Mouse (Mus musculus): ENCODE data around the gene Phlpp1. TPM values are rescaled to one million over a fixed set of nuclear protein-coding genes. Genes with fewer than 3 reads are reported as not detected.

The Phlpp1 gene
- polyA plus RNA-seq, 1 experiment from 2014 or later: 8.8 TPM

- H3K4me3 ChIP-seq: no peak overlapping the region
- no peaks in the 10 kb centered on the region for H3K36me3 ChIP-seq
- no peaks in the 10 kb centered on the region for H3K27me3 ChIP-seq (replicated peaks)
- H3K4me1 ChIP-seq: no peaks in the 10 kb centered on the region
- no peaks in the 10 kb centered on the region for H3K9me3 ChIP-seq
- H3K27ac ChIP-seq: no peak overlapping the region
- H3K9ac ChIP-seq: no peak overlapping the region
- 68% methylated on average over 2 of the region's 2 CpGs for WGBS
- ATAC-seq (ENCODE audit: low FRiP score, low read depth): no peak
- no peak overlapping the region for H3K4me2 ChIP-seq (replicated peaks)
These were observed 14.5 kb downstream of the Phlpp1 start for GRCm38 (mm10) chr1:106186062-106186461.

GRCm38 (mm10) chr1:106187480-106187879, 15.9 kb downstream of the Phlpp1 start:
- Histone ChIP-seq H3K9ac (no peak overlapping the region), H3K4me3 (no peak overlapping the region), H3K27me3 (replicated peaks) (no peaks in the 10 kb centered on the region), H3K9me3 (no peaks in the 10 kb centered on the region), H3K4me1 (no peaks in the 10 kb centered on the region), H3K4me2 (replicated peaks) (no peak overlapping the region), H3K36me3 (no peaks in the 10 kb centered on the region), H3K27ac (no peak overlapping the region)
- no peak for ATAC-seq (ENCODE audit: low FRiP score, low read depth)

- no peak overlapping the region for H3K4me2 ChIP-seq (replicated peaks)
- peaks cover 12% of the 10 kb centered on the region for H3K4me1 ChIP-seq
- no peaks in the 10 kb centered on the region for H3K36me3 ChIP-seq
- H3K27ac ChIP-seq: no peak overlapping the region
- H3K4me3 ChIP-seq: no peak overlapping the region
- H3K27me3 ChIP-seq (replicated peaks): no peaks in the 10 kb centered on the region
- H3K9me3 ChIP-seq: no peaks in the 10 kb centered on the region
- H3K9ac ChIP-seq: no peak overlapping the region
- ATAC-seq (ENCODE audit: low FRiP score, low read depth): no peak
- WGBS: 93% methylated on average over 3 of the region's 3 CpGs
These were observed 17.2 kb downstream of the Phlpp1 start for GRCm38 (mm10) chr1:106188756-106189155.

DNA sequence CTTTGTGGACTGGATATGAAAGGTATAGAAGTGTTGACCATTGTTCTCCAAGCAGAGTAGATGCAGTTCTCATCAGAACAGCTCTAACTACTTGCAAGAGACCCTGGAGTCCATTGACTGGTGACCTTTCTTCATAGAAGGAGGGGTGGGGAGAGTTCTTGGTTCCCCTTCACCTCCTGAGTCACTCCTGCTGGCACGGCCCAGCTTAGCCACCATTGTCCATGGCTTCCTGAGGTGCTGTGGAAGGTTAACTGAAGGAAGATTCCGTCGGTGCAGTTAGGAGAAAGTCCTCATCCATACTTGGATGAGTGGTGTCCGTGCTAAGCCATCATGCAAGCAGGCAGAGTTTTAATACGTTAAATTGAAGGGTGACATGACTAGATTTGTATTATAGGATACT, 17.8 kb downstream of the Phlpp1 start:
- Histone ChIP-seq H3K9me3 (no peaks in the 10 kb centered on the region), H3K27ac (no peak overlapping the region), H3K27me3 (replicated peaks) (no peaks in the 10 kb centered on the region), H3K36me3 (no peaks in the 10 kb centered on the region), H3K4me1 (peaks cover 15% of the 10 kb centered on the region), H3K9ac (no peak overlapping the region), H3K4me2 (replicated peaks) (no peak overlapping the region), H3K4me3 (no peak overlapping the region)
- WGBS: 94% methylated on average over 5 of the region's 5 CpGs
- no peak for ATAC-seq (ENCODE audit: low FRiP score, low read depth)

GRCm38 (mm10) chr1:106190695-106191094, 19.1 kb downstream of the Phlpp1 start:
- Histone ChIP-seq H3K27ac (no peak overlapping the region), H3K36me3 (no peaks in the 10 kb centered on the region), H3K4me1 (peaks cover 19% of the 10 kb centered on the region), H3K4me3 (no peak overlapping the region), H3K27me3 (replicated peaks) (no peaks in the 10 kb centered on the region), H3K4me2 (replicated peaks) (no peak overlapping the region), H3K9me3 (no peaks in the 10 kb centered on the region), H3K9ac (no peak overlapping the region)
- no peak for ATAC-seq (ENCODE audit: low FRiP score, low read depth)
- 57% methylated on average over 3 of the region's 3 CpGs for WGBS

DNA sequence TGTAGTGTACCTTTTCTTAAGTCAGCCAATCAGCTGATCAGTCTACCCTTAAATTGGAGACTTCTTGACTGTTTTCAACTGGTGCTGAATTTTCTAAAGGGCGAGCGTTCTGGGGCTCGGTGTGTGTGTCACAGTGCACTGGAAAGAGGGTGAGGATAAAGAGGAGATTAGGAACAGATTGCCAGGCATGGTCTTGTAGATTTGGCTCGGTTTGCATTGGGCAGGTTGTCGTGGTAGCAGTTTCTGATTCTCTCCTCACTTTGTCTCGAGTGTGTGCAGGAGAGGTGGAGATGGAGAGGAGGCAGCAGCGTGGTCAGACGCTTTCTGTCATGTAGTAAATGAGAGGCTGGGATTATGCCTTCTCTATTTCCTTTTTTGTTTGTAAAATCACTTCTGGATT, 20.3 kb downstream of the Phlpp1 start:
- H3K27me3 ChIP-seq (replicated peaks): no peaks in the 10 kb centered on the region
- no peak overlapping the region for H3K9ac ChIP-seq
- 69% methylated on average over 8 of the region's 8 CpGs for WGBS
- no peaks in the 10 kb centered on the region for H3K9me3 ChIP-seq
- H3K4me2 ChIP-seq (replicated peaks): no peak overlapping the region
- no peaks in the 10 kb centered on the region for H3K36me3 ChIP-seq
- no peak for ATAC-seq (ENCODE audit: low FRiP score, low read depth)
- no peak overlapping the region for H3K4me3 ChIP-seq
- peaks cover 19% of the 10 kb centered on the region for H3K4me1 ChIP-seq
- H3K27ac ChIP-seq: no peak overlapping the region

GRCm38 (mm10) chr1:106192864-106193470, 21.4 kb downstream of the Phlpp1 start:
- 25% methylated on average over 8 of the region's 8 CpGs for WGBS
- Histone ChIP-seq H3K36me3 (no peaks in the 10 kb centered on the region), H3K27me3 (replicated peaks) (no peaks in the 10 kb centered on the region), H3K4me1 (peaks cover 25% of the 10 kb centered on the region), H3K9ac (no peak overlapping the region), H3K27ac (no peak overlapping the region), H3K4me3 (no peak overlapping the region), H3K9me3 (no peaks in the 10 kb centered on the region), H3K4me2 (replicated peaks) (no peak overlapping the region)
- ATAC-seq (ENCODE audit: low FRiP score, low read depth): no peak

- peaks cover 30% of the 10 kb centered on the region for H3K4me1 ChIP-seq
- H3K27ac ChIP-seq: no peak overlapping the region
These were observed 21.9 kb downstream of the Phlpp1 start for GRCm38 (mm10) chr1:106193487-106193886.

DNA sequence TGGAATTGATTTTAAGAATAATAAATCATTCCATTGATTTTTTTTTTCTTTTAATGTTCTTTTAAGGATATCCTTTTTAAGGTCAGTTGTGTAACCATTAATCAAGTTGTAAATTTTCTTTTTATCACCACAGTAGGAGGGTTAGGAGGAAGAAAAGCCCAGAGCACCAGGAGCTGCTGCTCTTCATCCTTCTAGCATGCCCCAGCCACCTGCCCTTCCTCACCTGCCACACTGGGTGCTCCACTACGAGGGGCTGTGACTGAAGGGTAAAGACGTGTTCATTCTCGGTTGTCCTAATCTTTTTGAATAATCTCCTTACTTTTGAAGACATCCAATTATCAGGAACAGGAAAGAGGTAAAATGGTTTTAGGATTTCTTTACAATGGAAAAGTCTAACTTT, 22.7 kb downstream of the Phlpp1 start:
- no peaks in the 10 kb centered on the region for H3K36me3 ChIP-seq
- no peak overlapping the region for H3K4me3 ChIP-seq
- ATAC-seq (ENCODE audit: low FRiP score, low read depth): no peak
- 47% methylated on average over 3 of the region's 3 CpGs for WGBS
- H3K9me3 ChIP-seq: no peaks in the 10 kb centered on the region
- H3K27me3 ChIP-seq (replicated peaks): no peaks in the 10 kb centered on the region
- no peak overlapping the region for H3K27ac ChIP-seq
- no peak overlapping the region for H3K9ac ChIP-seq
- H3K4me2 ChIP-seq (replicated peaks): no peak overlapping the region
- peaks cover 34% of the 10 kb centered on the region for H3K4me1 ChIP-seq

More at GRCm38 (mm10) chr1:106193487-106193886, 21.9 kb downstream of the Phlpp1 start:
- no peak for ATAC-seq (ENCODE audit: low FRiP score, low read depth)
- no peak overlapping the region for H3K4me3 ChIP-seq
- WGBS: 56% methylated on average over 3 of the region's 3 CpGs
- no peaks in the 10 kb centered on the region for H3K27me3 ChIP-seq (replicated peaks)
- H3K4me2 ChIP-seq (replicated peaks): no peak overlapping the region
- no peaks in the 10 kb centered on the region for H3K36me3 ChIP-seq
- H3K9me3 ChIP-seq: no peaks in the 10 kb centered on the region
- no peak overlapping the region for H3K9ac ChIP-seq

DNA sequence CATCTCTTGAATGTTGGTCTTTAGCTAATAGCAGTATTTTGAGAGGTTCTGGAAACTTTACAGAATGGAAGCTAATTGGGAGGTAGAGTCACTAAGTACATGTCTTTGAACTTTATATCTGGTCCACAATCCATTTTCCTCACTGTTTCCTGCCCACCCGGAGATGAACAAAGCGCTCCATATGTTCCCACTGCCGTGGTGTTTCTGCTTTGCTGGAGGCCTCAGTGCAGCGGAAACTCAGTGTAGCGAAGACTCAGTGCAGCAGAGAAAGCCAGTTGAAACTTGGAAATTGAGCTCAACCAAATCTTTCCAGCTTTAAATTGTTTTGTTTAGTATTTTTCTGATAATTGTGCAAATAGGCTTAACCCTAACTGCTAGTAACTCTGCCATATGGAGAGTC, 26.4 kb downstream of the Phlpp1 start:
- H3K9me3 ChIP-seq: no peaks in the 10 kb centered on the region
- H3K4me1 ChIP-seq: peaks cover 53% of the 10 kb centered on the region
- WGBS: 47% methylated on average over 5 of the region's 5 CpGs
- no peaks in the 10 kb centered on the region for H3K36me3 ChIP-seq
- no peak for ATAC-seq (ENCODE audit: low FRiP score, low read depth)
- no peak overlapping the region for H3K4me2 ChIP-seq (replicated peaks)
- H3K9ac ChIP-seq: no peak overlapping the region
- no peak overlapping the region for H3K4me3 ChIP-seq
- H3K27me3 ChIP-seq (replicated peaks): no peaks in the 10 kb centered on the region
- H3K27ac ChIP-seq: no peak overlapping the region; the same call in 1 of the 2 replicates

DNA sequence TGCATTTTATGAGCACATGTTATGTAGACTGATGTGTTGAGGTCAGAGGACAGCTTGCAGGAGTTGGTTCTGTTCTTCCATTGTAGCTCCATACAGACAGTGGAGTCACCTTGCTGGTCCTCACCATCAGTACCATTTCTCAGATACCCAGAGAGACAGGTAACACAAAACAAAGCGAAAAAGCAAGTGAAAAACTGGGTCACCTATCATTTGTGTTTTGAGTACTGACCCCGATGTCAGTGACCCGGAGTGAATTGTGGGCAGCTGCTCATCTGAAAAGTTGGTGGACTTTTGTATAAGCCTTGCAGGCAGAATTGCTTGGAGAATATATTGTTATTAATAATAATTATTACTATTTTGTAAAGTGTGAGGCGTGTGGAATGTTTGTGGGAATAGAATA, 27.6 kb downstream of the Phlpp1 start:
- no peak overlapping the region for H3K27ac ChIP-seq
- H3K9me3 ChIP-seq: no peaks in the 10 kb centered on the region
- H3K36me3 ChIP-seq: no peaks in the 10 kb centered on the region
- H3K4me1 ChIP-seq: peaks cover 49% of the 10 kb centered on the region
- no peak overlapping the region for H3K4me3 ChIP-seq
- no peak overlapping the region for H3K9ac ChIP-seq
- no peaks in the 10 kb centered on the region for H3K27me3 ChIP-seq (replicated peaks)
- 52% methylated on average over 4 of the region's 4 CpGs for WGBS
- 0 out of 2 replicates have a peak overlapping the region, but pooled peaks have one; percentile 27 for H3K4me2 ChIP-seq (replicated peaks)
- no peak for ATAC-seq (ENCODE audit: low FRiP score, low read depth)

DNA sequence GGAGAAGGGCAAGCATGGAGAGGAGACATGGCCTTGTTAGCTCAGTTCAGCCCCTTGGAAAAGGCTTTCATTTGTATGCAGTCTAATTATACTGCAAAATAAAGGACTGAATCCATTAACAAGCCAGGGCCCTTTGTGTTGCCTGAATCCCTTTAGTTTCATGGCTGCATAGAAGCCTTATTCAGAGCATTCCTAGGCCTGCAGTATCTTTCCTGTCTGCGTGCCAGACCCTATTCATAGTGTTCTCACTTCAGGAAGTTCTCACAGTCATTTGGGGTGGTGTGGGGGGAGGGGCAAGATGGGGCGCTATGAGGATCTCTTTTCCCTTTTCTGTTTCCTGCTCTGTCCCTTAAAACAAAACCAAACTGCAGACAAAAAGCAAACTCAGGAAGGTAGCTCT, 28.1 kb downstream of the Phlpp1 start:
- Histone ChIP-seq H3K4me2 (replicated peaks) (peak overlapping the region; percentile 27), H3K27me3 (replicated peaks) (no peaks in the 10 kb centered on the region), H3K36me3 (no peaks in the 10 kb centered on the region), H3K27ac (peak overlapping the region; percentile 50; the same call in 1 of the 2 replicates), H3K4me3 (no peak overlapping the region), H3K9ac (no peak overlapping the region), H3K9me3 (no peaks in the 10 kb centered on the region), H3K4me1 (peaks cover 51% of the 10 kb centered on the region)
- WGBS: 6% methylated on average over 2 of the region's 2 CpGs
- peak; percentile 92 for ATAC-seq (ENCODE audit: low FRiP score, low read depth)

DNA sequence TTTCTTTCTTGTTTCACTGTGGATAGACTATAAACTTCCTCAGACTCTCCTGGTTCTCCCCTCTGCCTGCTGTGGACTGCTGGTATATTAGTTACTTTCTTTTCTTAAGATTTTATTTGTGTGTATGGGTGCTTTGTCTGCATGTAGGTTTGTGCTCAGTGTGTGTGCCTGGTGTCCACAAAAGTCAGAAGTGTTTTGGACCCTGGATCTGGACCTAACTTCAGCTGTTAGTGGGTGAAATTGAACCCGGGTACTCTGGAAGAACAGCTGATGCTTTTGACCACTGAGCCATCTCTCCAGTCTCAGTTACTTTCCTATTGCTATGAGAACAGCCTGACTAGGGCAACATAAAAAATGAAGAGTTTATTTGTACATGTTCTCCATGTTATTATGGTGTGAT, 29.5 kb downstream of the Phlpp1 start:
- Histone ChIP-seq H3K9ac (no peak overlapping the region), H3K36me3 (no peaks in the 10 kb centered on the region), H3K4me1 (peaks cover 49% of the 10 kb centered on the region), H3K4me2 (replicated peaks) (no peak overlapping the region), H3K4me3 (no peak overlapping the region), H3K9me3 (no peaks in the 10 kb centered on the region), H3K27me3 (replicated peaks) (no peaks in the 10 kb centered on the region), H3K27ac (no peak overlapping the region)
- 83% methylated on average over 1 of the region's 1 CpGs for WGBS
- ATAC-seq (ENCODE audit: low FRiP score, low read depth): no peak

Measured in neural tube, embryonic 12.5 days (tissue).